27 mouse cellular contexts compared by ENCODE assay signal in the genomic region with DNA sequence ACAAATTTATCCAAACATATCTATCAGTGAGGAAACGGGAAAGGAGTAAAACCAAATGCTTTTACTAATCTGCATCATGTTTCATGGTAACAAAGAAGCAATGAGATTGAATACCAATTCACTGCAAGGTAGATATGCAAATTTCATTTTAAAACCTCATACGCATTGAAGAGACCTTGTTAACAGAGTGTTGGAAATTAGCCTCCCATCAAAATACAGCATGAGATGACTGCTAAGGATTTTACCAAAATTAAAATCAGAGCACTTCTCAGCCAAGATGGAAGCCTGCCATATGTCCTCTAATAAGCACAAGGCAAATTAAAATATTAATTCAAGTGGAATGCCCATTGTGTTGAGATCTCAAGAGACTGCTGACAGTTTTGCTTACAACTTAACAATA.
DNase-seq lines count a peak whose midpoint lies in the region; ATAC-seq and TF ChIP-seq lines count a peak whose summit lies in the region.
"Had no signal": no experiment of that assay in that cellular context is flagged by ENCODE, and none has a peak within 500 bp of the region (broad histone marks: within the 10 kb centered on the region; RNA-seq: fewer than 3 reads in every experiment).

No protein-coding gene starts in this region.

- no peaks in the 10 kb centered on the region for H3K27me3 ChIP-seq in forebrain, embryonic 11.5 days (ENCODE audit: control insufficient read depth, insufficient read depth, low read length)
- no peaks in the 10 kb centered on the region for H3K27me3 ChIP-seq in forebrain, embryonic 10.5 days (ENCODE audit: poor library complexity, severe bottlenecking)
- H3K27me3 ChIP-seq in midbrain, postnatal 0 days (ENCODE audit: insufficient read depth, low read length) = no peaks in the 10 kb centered on the region
- H3K27me3 ChIP-seq in midbrain, embryonic 11.5 days (ENCODE audit: control insufficient read depth, insufficient read depth, low read length) = no peaks in the 10 kb centered on the region
- no peaks in the 10 kb centered on the region for H3K27me3 ChIP-seq in forebrain, embryonic 14.5 days (replicated peaks; ENCODE audit: control insufficient read depth, insufficient read depth, low read length)
- H3K27me3 ChIP-seq: heart, embryonic 12.5 days; hindbrain, embryonic 13.5 days; limb, embryonic 15.5 days; liver, embryonic 13.5 days; Patski had no signal

- WGBS in forebrain, embryonic 11.5 days = 57% methylated on average over 2 of the region's 2 CpGs
- 69% methylated on average over 2 of the region's 2 CpGs for WGBS in forebrain, embryonic 10.5 days
- 41% methylated on average over 2 of the region's 2 CpGs for WGBS in midbrain, postnatal 0 days
- WGBS in midbrain, embryonic 11.5 days = 76% methylated on average over 2 of the region's 2 CpGs
- 36% methylated on average over 2 of the region's 2 CpGs for WGBS in forebrain, embryonic 14.5 days

- no peak for TF ChIP-seq CTCF in midbrain, postnatal 0 days (IDR thresholded peaks at IDR 0.05)

- 0 out of 2 replicates have a peak, but pooled peaks have one; percentile 24 for ATAC-seq in forebrain, embryonic 11.5 days (replicated peaks; ENCODE audit: low FRiP score)
- ATAC-seq in midbrain, postnatal 0 days (ENCODE audit: low FRiP score) = no peak
- no peak for ATAC-seq in midbrain, embryonic 11.5 days (ENCODE audit: low FRiP score)
- peak; percentile 90 for ATAC-seq in forebrain, embryonic 14.5 days
- ATAC-seq: inflammation-experienced regulatory T-cells, adult 6 months; lung, postnatal 0 days; Patski had no signal

- H3K4me3 ChIP-seq in forebrain, embryonic 11.5 days (ENCODE audit: low read depth, low read length) = no peak overlapping the region
- H3K4me3 ChIP-seq in forebrain, embryonic 10.5 days = no peak overlapping the region
- H3K4me3 ChIP-seq in midbrain, postnatal 0 days (ENCODE audit: low read depth, low read length) = no peak overlapping the region
- H3K4me3 ChIP-seq in midbrain, embryonic 11.5 days (ENCODE audit: low read depth, low read length) = no peak overlapping the region
- H3K4me3 ChIP-seq in forebrain, embryonic 14.5 days (ENCODE audit: low read depth, low read length) = no peak overlapping the region
- H3K4me3 ChIP-seq: heart, adult 2 months; heart, embryonic 12.5 days; hindbrain, embryonic 13.5 days; limb, embryonic 10.5 days; limb, embryonic 15.5 days; liver, embryonic 13.5 days had no signal

- H3K27ac ChIP-seq in forebrain, embryonic 11.5 days (ENCODE audit: low read depth, low read length) = no peak overlapping the region
- no peak overlapping the region for H3K27ac ChIP-seq in forebrain, embryonic 10.5 days
- no peak overlapping the region for H3K27ac ChIP-seq in midbrain, postnatal 0 days (ENCODE audit: low read depth, low read length)
- H3K27ac ChIP-seq in midbrain, embryonic 11.5 days (ENCODE audit: low read depth, low read length) = no peak overlapping the region
- no peak overlapping the region for H3K27ac ChIP-seq in forebrain, embryonic 14.5 days (ENCODE audit: low read depth, low read length)
- H3K27ac ChIP-seq: heart, adult 2 months; hindbrain, embryonic 13.5 days; limb, embryonic 10.5 days; limb, embryonic 15.5 days; liver, embryonic 13.5 days; macrophage had no signal

- H3K36me3 ChIP-seq in forebrain, embryonic 11.5 days (ENCODE audit: control insufficient read depth, insufficient read depth, low read length) = no peaks in the 10 kb centered on the region
- no peaks in the 10 kb centered on the region for H3K36me3 ChIP-seq in forebrain, embryonic 10.5 days (replicated peaks)
- H3K36me3 ChIP-seq in midbrain, postnatal 0 days (ENCODE audit: insufficient read depth, low read length) = no peaks in the 10 kb centered on the region
- no peaks in the 10 kb centered on the region for H3K36me3 ChIP-seq in midbrain, embryonic 11.5 days (ENCODE audit: control insufficient read depth, insufficient read depth, low read length)
- no peaks in the 10 kb centered on the region for H3K36me3 ChIP-seq in forebrain, embryonic 14.5 days (ENCODE audit: control insufficient read depth, insufficient read depth, low read length)
- H3K36me3 ChIP-seq: G1E; heart, embryonic 12.5 days; hindbrain, embryonic 13.5 days; limb, embryonic 10.5 days; limb, embryonic 15.5 days; liver, embryonic 13.5 days had no signal

- H3K9me3 ChIP-seq in forebrain, embryonic 11.5 days (ENCODE audit: control insufficient read depth, low read length) = no peaks in the 10 kb centered on the region
- no peaks in the 10 kb centered on the region for H3K9me3 ChIP-seq in forebrain, embryonic 10.5 days
- no peaks in the 10 kb centered on the region for H3K9me3 ChIP-seq in midbrain, postnatal 0 days (ENCODE audit: low read length)
- H3K9me3 ChIP-seq in midbrain, embryonic 11.5 days (ENCODE audit: control insufficient read depth, low read length) = no peaks in the 10 kb centered on the region
- H3K9me3 ChIP-seq in forebrain, embryonic 14.5 days (replicated peaks; ENCODE audit: control insufficient read depth, low read length) = no peaks in the 10 kb centered on the region
- H3K9me3 ChIP-seq: G1E; heart, embryonic 12.5 days; hindbrain, embryonic 13.5 days; limb, embryonic 10.5 days; limb, embryonic 15.5 days; liver, embryonic 13.5 days had no signal

- DNase-seq in forebrain, embryonic 11.5 days (ENCODE audit: low spot score) = no peak
- DNase-seq in forebrain, embryonic 10.5 days (ENCODE audit: extremely low spot score, low spot score) = no peak
- peak; percentile 23 for DNase-seq in midbrain, postnatal 0 days (ENCODE audit: low spot score)
- no peak for DNase-seq in midbrain, embryonic 11.5 days (ENCODE audit: low spot score, missing footprints)
- DNase-seq in forebrain, embryonic 14.5 days (ENCODE audit: low spot score) = peak; percentile 77
- no peak for DNase-seq in urinary bladder, adult 2 months (ENCODE audit: low spot score)
- no peak for DNase-seq in adrenal gland, postnatal 10 days
- DNase-seq: adrenal gland, postnatal 25 days; cerebellum, adult 2 months; cerebellum, postnatal 25 days; heart, adult 2 months; heart, postnatal 4 days; kidney, adult 11 months; kidney, postnatal 14 days; layer of hippocampus, adult 9-11 months; liver, embryonic 13.5 days; lung, adult 18-20 months; right cerebral cortex, postnatal 14 days had no signal

- H3K9ac ChIP-seq in forebrain, embryonic 11.5 days (ENCODE audit: low read length) = no peak overlapping the region
- H3K9ac ChIP-seq in midbrain, postnatal 0 days (replicated peaks; ENCODE audit: low read length, poor library complexity, severe bottlenecking) = no peak overlapping the region
- no peak overlapping the region for H3K9ac ChIP-seq in midbrain, embryonic 11.5 days (ENCODE audit: low read length)
- H3K9ac ChIP-seq in forebrain, embryonic 14.5 days (ENCODE audit: low read length) = no peak overlapping the region
- H3K9ac ChIP-seq: heart, embryonic 12.5 days; hindbrain, embryonic 13.5 days; limb, embryonic 15.5 days; liver, embryonic 13.5 days had no signal

- no peaks in the 10 kb centered on the region for H3K4me1 ChIP-seq in forebrain, embryonic 11.5 days (replicated peaks; ENCODE audit: control insufficient read depth, insufficient read depth, low read length)
- no peaks in the 10 kb centered on the region for H3K4me1 ChIP-seq in forebrain, embryonic 10.5 days
- no peaks in the 10 kb centered on the region for H3K4me1 ChIP-seq in midbrain, postnatal 0 days (ENCODE audit: insufficient read depth, low read length)
- H3K4me1 ChIP-seq in midbrain, embryonic 11.5 days (ENCODE audit: control insufficient read depth, insufficient read depth, low read length) = no peaks in the 10 kb centered on the region
- no peaks in the 10 kb centered on the region for H3K4me1 ChIP-seq in forebrain, embryonic 14.5 days (ENCODE audit: control insufficient read depth, insufficient read depth, low read length)
- H3K4me1 ChIP-seq: heart, embryonic 12.5 days; hindbrain, embryonic 13.5 days; limb, embryonic 10.5 days; limb, embryonic 15.5 days; liver, embryonic 13.5 days had no signal

- no peak overlapping the region for H3K4me2 ChIP-seq in forebrain, embryonic 11.5 days (ENCODE audit: low read depth, low read length, severe bottlenecking)
- no peak overlapping the region for H3K4me2 ChIP-seq in midbrain, postnatal 0 days (ENCODE audit: low read depth, low read length, poor library complexity, severe bottlenecking)
- no peak overlapping the region for H3K4me2 ChIP-seq in midbrain, embryonic 11.5 days
- H3K4me2 ChIP-seq in forebrain, embryonic 14.5 days (ENCODE audit: low read length) = no peak overlapping the region
- H3K4me2 ChIP-seq: heart, embryonic 12.5 days; hindbrain, embryonic 13.5 days; limb, embryonic 15.5 days; liver, embryonic 13.5 days had no signal

Comparison
In these comparisons a context has a peak if more than half of its experiments do, and no peak if none do; other contexts are left out.
1. DNase-seq: peak in midbrain, postnatal 0 days (single experiment) and forebrain, embryonic 14.5 days (single experiment); none in forebrain, embryonic 11.5 days (single experiment), forebrain, embryonic 10.5 days (single experiment), midbrain, embryonic 11.5 days (single experiment), urinary bladder, adult 2 months (single experiment) and adrenal gland, postnatal 10 days (single experiment).
2. ATAC-seq: peak in forebrain, embryonic 11.5 days (single experiment) and forebrain, embryonic 14.5 days (single experiment); none in midbrain, postnatal 0 days (single experiment) and midbrain, embryonic 11.5 days (single experiment).